Mouse (Mus musculus) G1E (cell line): ENCODE measurements around the gene Tanc2. TPM values are rescaled to one million over a fixed set of nuclear protein-coding genes. Genes with fewer than 3 reads are reported as not detected.

Source experiments
- ATAC-seq: 2 replicates; pipeline ENCODE4 v1.8.0; 2016; ENCODE audit warnings: mild to moderate bottlenecking; ENCODE audit not compliant: insufficient number of reproducible peaks, poor library complexity, low FRiP score, severe bottlenecking; ENCODE audit errors: extremely low read depth
- DNase-seq: peaks from one replicate; pipeline ENCODE4 v3.0.0; 2012; ENCODE audit warnings: low spot score
- H3K27me3 ChIP-seq: 2 replicates; pipeline ENCODE4 v1.6.1; 2012; ENCODE audit warnings: mild to moderate bottlenecking, low read length, inconsistent platforms; ENCODE audit not compliant: insufficient read depth
- H3K36me3 ChIP-seq: replicated peaks from 2 replicates; pipeline ENCODE3; 2012; ENCODE audit warnings: mild to moderate bottlenecking, inconsistent platforms
- H3K4me1 ChIP-seq: 2 replicates; pipeline ENCODE4 v1.6.1; 2012; ENCODE audit warnings: low read depth, low read length, inconsistent platforms, mixed read lengths; ENCODE audit not compliant: insufficient read depth
- H3K4me3 ChIP-seq: 2 replicates; pipeline ENCODE4 v1.5.1; 2012; ENCODE audit warnings: low read depth, mild to moderate bottlenecking, inconsistent platforms, low read length, moderate library complexity, mixed read lengths
- H3K9me3 ChIP-seq: replicated peaks from 2 replicates; pipeline ENCODE4 v1.6.1; 2012; ENCODE audit warnings: inconsistent platforms
- CTCF ChIP-seq: IDR thresholded peaks from 2 replicates; pipeline ENCODE4 v1.5.1; 2012; ENCODE audit warnings: low read depth, low read length, inconsistent platforms, mixed read lengths
- GATA1 ChIP-seq: IDR thresholded peaks from 2 replicates; pipeline ENCODE4 v1.6.1; 2012; ENCODE audit warnings: borderline replicate concordance, low read length, inconsistent platforms, mixed read lengths
- GATA2 ChIP-seq: IDR thresholded peaks from 2 replicates; pipeline ENCODE4 v1.6.1; 2012; ENCODE audit warnings: low read depth, low read length, inconsistent platforms, borderline replicate concordance
- POLR2AphosphoS5 ChIP-seq: IDR thresholded peaks from 2 replicates; pipeline ENCODE4 v1.6.1; 2012; ENCODE audit warnings: low read depth, low read length, inconsistent platforms; ENCODE audit not compliant: insufficient replicate concordance
- TAL1 ChIP-seq: conservative IDR thresholded peaks from 2 replicates; pipeline ENCODE4 v1.6.1; 2012; ENCODE audit warnings: low read depth, low read length, inconsistent platforms, mixed read lengths
- polyA plus RNA-seq: library from polyadenylated mRNA; stranded (reverse); fragments of >175 nt; gene quantifications from 2 replicates; pipeline ENCODE4 v1.2.3, GENCODE M21; 2012
- total RNA-seq, 2 experiments: library from RNA; stranded (forward) in 1 of 2; stranded (reverse) in 1 of 2; fragments of 200-1000 nt in 1 of 2; fragments of >200 nt in 1 of 2; fragmentation: Nextera tagmentation in 1 of 2; gene quantifications; 2 replicates each; pipeline ENCODE4 v1.2.3; 2014 to 2017

The Tanc2 gene
- total and polyA plus RNA-seq, 3 experiments, result 0.27 to 1.4 TPM; not detected in 1

DNA sequence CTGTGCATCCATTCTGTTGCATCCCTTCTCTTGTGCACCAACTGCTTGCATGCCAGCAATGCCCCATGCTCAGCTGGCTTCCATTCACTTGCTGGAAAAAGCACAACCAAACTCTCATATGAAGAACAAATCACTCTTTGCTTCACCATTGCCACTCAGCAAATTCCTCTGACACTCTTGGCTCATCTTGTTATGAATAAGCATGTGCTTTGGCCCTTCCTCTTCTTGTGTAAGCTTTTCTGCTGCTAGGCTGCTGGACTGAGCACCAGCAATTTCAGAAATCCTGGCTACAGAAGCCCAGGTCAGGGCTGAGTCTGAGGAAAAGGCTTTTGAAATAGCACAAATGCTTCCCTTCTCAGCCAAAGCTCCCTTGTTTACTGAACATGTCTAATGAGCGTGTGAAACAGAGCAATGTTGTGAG lies 22.6 kb upstream of the Tanc2 start:
- ATAC-seq, result no peak

DNA sequence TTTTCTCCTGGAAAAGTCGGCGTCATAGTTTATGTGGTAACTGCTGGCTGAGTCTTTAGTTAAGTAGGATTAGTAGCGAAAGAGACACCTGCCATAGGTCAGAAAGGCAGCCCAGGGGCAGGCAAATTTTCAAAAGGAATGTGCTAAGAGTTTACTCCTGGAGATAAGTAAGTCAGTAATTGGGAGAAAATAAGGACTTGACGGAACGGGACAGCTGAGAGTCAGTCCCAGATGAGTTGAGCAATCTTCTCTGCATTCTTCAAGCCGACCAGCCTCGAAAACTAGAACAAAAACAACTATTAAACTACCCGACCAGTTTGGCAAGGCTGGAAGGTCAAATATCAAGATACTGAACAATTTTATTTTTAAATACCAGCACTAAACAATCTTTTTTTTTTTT lies 17.8 kb upstream of the Tanc2 start:
- Histone ChIP-seq H3K9me3 (no peaks in the 10 kb centered on the region), H3K4me3 (no peak overlapping the region), H3K4me1 (no peaks in the 10 kb centered on the region), H3K36me3 (no peaks in the 10 kb centered on the region), H3K27me3 (peaks cover 6% of the 10 kb centered on the region)
- no peak for ATAC-seq
- no peak for DNase-seq
- no peak for TF ChIP-seq TAL1
- no peak for TF ChIP-seq GATA2
- TF ChIP-seq CTCF, result no peak
- no peak for TF ChIP-seq POLR2AphosphoS5
- TF ChIP-seq GATA1, result no peak

More for the DNA sequence above, 22.6 kb upstream of the Tanc2 start:
- no peaks in the 10 kb centered on the region for H3K36me3 ChIP-seq
- H3K4me3 ChIP-seq, result no peak overlapping the region
- DNase-seq, result no peak
- no peaks in the 10 kb centered on the region for H3K4me1 ChIP-seq
- H3K9me3 ChIP-seq, result no peaks in the 10 kb centered on the region
- H3K27me3 ChIP-seq, result peaks cover 8% of the 10 kb centered on the region; the same call in 1 of the 2 replicates
- TF ChIP-seq POLR2AphosphoS5 (no peak), GATA1 (no peak), CTCF (no peak), GATA2 (no peak), TAL1 (no peak)

DNA sequence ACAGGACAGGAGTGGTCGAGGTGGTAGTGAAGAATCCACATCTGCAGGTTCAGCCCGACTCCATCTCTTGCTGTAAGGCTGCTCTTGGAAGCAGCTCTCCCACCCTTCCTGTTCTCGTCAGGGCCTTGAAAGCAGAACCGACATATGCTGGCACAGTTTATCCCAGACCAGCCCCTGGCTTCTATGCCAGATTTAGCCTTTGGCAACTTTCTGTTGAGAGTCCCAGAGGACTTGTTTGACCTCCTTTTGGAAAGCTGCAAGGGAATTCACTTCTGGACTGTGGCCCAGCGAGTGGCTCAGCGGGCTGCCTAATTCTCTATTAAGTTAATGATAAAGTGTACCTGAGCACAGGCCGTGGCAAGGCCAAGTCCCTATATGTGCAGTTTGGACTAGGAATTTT lies 15.5 kb upstream of the Tanc2 start:
- TF ChIP-seq POLR2AphosphoS5, result no peak
- no peak for TF ChIP-seq GATA1
- no peak for TF ChIP-seq TAL1
- TF ChIP-seq GATA2, result no peak
- TF ChIP-seq CTCF, result no peak
- ATAC-seq (no peak), DNase-seq (no peak)
- H3K4me3 ChIP-seq, result no peak overlapping the region
- peaks cover 2% of the 10 kb centered on the region for H3K27me3 ChIP-seq
- H3K36me3 ChIP-seq, result no peaks in the 10 kb centered on the region
- H3K9me3 ChIP-seq, result no peaks in the 10 kb centered on the region
- no peaks in the 10 kb centered on the region for H3K4me1 ChIP-seq

DNA sequence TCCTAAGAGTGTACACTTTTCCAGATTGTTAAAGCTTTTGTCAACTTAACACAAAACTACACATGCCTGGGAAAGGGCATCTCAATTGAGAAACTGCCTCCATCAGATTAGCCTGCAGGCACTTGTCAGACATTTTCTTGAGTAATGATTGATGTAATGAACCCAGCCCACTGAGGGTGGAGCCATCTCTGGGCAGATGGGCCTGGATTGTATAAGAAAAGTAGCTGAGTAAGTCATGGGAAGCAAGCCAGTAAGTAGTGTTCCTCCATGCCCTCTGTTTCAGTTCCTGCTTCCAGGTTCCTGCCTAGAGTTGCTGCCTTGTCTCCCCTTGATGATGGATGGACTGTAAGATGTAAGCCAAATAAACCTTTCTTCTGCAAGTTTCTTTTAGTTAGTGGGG lies 12.6 kb upstream of the Tanc2 start:
- Histone ChIP-seq H3K4me3 (no peak overlapping the region), H3K36me3 (no peaks in the 10 kb centered on the region), H3K9me3 (no peaks in the 10 kb centered on the region), H3K27me3 (peaks cover 2% of the 10 kb centered on the region; the same call in 1 of the 2 replicates), H3K4me1 (no peaks in the 10 kb centered on the region)
- TF ChIP-seq CTCF (no peak), GATA1 (no peak), POLR2AphosphoS5 (no peak), GATA2 (no peak), TAL1 (no peak)
- ATAC-seq (no peak), DNase-seq (no peak)

DNA sequence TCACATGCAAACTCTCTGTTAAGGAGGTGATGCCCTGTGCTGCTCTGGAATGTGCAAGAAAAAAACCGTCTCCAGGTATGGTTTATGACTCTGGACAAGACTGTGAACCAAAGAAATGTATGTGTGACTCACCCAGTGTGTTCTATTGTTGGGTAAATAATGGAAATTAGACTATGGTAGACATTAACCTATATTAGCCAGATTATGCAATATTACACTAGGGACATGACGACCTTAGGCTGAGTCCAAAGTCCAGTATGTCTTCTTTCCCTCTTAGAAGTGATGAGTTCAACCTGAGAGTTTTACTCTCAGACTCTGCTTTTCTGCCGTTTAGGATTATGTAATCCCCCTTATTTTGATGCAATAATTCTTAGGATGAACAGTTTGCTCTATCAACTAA lies 7.8 kb upstream of the Tanc2 start:
- DNase-seq (no peak), ATAC-seq (no peak)
- no peaks in the 10 kb centered on the region for H3K36me3 ChIP-seq
- H3K27me3 ChIP-seq, result no peaks in the 10 kb centered on the region; the same call in 1 of the 2 replicates
- no peaks in the 10 kb centered on the region for H3K9me3 ChIP-seq
- H3K4me3 ChIP-seq, result no peak overlapping the region
- TF ChIP-seq POLR2AphosphoS5 (no peak), CTCF (no peak), GATA2 (no peak), GATA1 (no peak), TAL1 (no peak)
- H3K4me1 ChIP-seq, result no peaks in the 10 kb centered on the region

DNA sequence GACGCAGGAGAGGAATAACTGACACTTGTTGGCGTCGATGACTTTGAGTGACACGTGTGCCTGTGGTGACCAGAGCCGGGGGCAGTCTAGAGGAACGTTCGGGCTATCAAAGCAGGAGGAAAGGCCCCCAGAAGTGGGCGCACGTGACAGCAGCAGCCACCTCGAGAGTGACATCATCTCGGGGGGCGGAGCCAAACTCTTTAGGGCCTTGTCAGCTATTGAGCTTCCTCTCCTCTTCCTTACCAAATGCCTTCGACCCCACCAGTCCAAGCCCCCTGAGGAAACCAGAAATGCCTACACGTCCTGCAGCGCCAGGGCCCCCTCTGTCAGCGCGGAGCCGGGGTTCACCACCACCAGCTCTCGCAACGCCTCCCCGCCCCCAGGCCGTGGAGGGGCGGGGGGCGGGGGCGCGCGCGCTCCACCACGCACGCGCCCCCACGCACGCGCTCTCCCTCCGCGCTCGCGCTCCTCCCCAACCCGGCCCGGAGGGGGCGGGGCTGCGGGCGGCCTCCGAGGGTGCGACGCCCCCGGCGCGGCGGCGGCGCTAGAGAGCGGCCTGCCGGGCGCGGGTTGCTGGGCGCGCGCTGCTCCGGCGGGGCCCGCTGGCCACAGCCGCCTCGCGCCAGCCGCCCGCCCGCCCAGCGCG lies 432 bp upstream of the Tanc2 start:
- H3K36me3 ChIP-seq, result no peaks in the 10 kb centered on the region
- no peak for DNase-seq
- ATAC-seq, result no peak

More for the DNA sequence above, 432 bp upstream of the Tanc2 start:
- Histone ChIP-seq H3K4me3 (peak overlapping the region; percentile 64), H3K9me3 (peaks cover 6% of the 10 kb centered on the region), H3K27me3 (peaks cover 7% of the 10 kb centered on the region; the same call in 1 of the 2 replicates), H3K4me1 (peaks cover 8% of the 10 kb centered on the region)
- TF ChIP-seq GATA1, result no peak
- TF ChIP-seq GATA2, result no peak
